Mouse (Mus musculus) ovary, adult 18-20 months (tissue): ENCODE data around the gene Nus1.

Experiments used
- DNase-seq: peaks from one replicate; pipeline ENCODE4 v3.0.0; 2022; ENCODE audit warnings: low spot score, mixed read lengths

Nus1 gene

DNA sequence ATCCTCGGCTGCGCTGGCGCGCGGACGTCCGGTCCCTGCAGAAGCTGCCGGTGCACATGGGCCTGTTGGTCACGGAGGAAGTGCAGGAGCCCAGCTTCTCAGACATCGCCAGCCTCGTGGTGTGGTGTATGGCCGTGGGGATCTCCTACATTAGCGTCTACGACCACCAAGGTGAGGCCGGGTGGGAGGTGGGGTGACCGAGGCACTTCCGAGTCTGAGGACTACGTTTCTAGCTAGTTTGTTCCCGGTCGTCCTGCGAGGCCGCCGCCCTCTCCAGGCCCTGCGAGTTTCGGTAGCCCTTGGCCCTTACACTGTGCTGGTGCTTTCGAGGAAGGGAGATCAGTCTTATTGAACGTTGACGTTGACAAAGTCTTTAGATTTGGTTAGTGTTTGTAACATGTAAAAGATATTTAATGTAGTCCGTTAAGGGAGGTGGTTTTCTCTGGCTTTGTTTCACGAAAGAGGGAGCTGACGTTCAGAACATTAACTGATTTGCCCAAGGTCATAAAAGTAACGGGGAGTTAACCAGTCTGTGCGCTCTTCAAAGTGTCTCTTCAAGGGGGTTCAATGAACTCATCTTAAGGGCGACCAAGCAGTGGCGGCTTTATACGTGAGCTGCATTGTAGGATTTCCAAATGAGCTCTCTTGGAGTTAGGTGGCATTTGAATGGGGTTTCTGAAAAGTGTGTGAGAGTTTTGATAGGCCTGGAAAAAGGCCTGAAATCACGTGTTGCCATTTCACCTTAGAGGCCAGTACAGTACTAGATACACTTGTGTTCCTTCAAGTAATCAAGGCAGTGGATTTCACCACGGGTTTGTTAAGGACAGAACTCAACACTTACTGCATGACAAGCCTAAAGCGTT lies 882 bp downstream of the Nus1 start:
- DNase-seq: no peak

DNA sequence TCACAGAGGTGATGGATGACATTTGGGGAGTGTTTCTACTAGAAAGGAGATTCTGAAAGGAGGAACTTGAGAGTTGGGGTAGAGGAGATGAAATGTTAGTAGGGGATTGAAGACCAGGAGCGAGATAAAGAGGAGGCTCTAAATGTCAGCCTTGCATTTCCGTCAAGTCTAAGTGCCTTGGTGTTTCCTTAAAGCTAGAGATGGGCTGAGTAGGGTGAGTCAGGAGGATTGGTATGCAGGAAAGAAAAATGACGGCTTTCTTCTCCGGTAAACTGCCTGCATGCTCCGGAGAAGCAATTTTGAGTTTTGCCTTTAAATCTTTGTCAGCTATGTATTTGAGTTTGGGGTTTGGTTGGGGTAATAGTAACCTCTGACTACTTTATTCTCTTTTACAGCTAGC lies 1.6 kb downstream of the Nus1 start:
- DNase-seq: no peak

DNA sequence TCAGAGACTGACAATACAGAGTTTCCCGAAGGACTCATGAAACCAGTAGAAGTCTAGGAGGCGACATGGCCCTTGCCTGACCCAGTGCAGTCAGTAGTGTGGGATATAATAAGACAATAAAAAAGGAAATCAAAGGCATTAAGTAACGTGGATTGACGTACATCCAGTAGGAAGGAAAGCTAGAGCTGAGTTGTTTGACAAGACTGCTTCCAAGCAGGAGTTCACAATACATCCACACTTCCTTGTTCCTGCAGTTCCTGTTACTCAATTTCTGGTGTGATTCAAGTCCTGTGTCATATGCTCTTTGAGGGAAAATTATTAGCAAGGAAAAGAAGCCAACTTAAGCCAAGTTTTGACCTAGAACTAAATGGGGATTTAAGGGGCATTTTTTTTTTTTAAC lies 2.1 kb downstream of the Nus1 start:
- DNase-seq: no peak

DNA sequence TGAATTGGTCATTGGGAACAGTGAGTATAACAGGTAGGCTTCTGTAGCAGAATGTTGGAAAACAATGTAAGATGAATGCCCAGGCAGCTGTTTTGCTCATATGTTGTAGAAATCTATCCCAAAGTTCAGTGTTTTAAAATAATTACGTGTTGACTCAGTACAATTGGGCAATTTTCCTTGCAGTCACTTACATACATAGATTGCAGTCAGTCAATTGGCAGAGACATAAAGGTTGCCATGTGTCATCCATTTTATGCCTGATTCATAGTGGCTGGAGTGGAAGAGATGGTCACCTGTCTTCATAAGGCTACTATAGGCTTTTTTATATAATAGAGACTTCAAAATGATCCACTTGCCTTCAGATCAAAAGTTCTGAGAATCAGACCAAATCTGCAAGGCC lies 3.2 kb downstream of the Nus1 start:
- DNase-seq: no peak

DNA sequence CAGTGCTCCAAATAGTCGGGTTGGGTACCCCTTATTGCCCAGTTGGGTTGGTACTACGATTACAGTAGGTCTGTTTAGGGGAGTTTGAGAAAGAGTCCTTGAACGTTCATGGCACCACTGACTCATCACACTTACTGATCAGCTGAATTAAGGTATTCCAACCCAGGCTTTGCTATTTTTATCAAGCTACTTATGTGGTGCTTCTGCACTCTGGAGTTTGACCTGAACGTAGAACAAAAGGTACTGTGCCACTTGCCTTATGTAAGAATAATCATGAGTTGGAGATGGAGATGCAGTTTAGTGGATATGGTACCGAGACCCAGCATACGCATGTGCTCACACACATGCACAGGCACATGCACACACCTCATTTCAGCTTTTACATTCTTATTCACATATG lies 4.4 kb downstream of the Nus1 start:
- DNase-seq: no peak

DNA sequence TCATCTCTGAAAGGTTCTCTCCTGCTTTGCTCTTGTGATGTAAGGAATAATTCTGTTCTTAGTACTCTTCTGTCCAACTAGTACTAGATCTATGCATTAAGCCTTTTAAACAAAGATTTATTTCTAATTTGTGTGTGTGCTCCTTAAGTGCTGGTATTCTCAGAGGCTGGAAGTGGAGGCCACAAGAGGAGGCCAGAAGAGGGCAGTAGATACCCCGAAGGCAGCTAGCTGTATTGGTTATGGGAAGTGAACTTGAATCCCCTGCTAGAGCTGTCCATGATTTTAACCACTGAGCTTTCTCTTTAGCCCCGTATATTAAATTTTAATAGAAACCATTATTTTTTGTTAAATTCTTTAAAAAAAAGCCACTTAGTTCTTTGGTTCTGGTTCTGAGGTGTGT lies 5.8 kb downstream of the Nus1 start:
- DNase-seq: no peak

DNA sequence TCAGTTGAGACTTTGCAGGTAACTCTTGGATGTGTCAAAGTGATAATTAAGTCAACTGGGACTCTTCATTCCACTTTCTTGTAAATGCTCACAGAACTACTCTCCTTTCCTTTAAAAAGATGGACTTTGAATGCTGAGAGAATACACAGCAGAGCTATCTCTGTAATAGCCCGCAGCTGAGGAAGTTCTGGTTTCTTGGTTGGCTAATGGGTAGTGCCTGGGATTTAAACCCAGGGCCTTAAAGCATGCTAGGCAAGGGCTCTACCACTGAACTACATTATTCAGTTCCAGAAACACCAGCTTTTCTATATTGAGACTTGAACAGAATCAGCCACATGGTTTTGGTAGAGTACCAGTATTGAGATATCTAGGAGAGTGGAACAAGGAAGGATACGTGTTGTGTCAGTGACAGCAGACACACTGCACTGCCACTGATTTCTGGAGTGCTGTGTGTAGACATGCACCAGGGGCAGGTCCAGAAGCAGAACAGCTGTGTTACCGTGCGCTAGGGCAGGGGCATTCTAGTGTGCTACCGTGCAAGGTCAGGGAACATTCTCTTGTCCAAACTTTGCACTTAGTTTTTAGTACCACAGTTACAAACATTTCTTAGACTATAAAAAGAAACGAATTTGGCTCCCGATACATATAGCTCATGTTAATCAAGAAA lies 9.1 kb downstream of the Nus1 start:
- no peak for DNase-seq

DNA sequence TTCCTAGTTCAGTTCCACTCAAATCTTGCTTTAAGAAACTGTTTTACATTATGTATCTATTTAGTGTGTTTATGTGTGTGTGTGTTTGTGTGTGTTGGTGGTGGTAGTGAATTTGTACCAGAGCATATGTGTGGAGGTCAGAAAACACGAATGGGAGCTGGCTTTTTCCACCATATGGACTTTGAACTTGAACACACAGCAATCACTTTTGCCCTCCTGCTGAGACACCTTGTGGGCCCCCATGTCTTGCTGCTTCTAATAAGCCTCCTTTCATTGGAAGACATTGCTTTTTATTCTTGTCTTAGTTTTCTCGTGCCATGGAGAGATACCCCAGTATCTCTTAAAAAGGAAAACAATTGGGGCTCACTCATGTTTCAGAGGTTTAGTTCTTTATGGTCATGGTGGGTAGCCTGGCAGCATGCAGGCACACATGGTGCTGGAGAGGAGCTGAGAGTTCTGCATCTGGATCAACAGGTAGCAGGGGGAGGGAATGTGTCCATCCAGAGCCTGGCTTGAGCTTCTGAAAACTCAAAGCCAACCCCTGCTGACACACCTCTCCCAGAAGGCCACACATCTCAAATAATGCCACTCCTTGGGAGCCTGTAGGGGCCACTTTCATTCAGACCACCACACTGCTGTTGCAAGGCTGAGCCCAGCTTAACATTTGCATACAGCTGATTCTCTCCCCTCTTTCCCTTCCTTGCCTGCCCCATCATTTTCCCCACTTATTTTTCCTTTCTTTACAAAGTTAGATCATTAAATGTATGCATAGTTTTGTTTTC lies 10.5 kb downstream of the Nus1 start:
- no peak for DNase-seq

DNA sequence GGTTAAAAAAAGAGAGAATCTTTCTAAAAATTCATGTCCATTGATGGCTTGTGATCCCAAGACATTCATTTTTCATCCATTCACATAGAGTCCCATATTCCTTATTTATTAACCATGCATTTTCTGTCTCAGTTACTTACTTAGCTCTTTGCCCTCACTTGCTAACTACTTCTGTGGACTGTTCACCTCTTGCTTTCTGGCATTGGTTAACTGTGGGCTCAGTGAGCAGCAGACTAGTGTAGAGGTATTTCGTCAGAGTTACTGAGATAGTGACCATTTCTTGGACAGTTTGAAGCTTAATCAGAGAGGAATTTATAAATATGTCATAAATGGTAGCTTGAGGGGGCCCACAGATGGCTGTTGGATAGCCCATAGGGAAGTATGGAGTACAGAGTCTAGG lies 13.6 kb downstream of the Nus1 start:
- DNase-seq: no peak

DNA sequence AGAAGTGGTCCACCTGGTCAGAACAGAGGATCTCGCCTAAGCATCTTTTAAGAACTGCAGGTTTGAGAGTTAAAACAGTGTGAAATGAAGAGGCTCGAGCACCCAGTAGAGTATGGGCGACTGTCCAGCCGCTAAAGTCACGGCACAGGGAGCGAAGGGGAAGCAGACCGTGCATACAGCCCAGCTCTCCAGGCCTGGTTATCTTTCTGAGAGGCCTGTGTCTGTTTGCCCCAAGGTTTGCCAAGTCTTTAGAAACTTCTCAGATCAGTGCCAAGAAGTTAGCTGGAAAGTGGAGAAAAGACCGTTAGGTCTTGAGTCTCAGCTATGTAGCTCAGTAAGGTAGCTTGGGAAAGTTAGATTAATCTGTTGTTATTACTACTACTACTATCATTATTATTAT lies 17.5 kb downstream of the Nus1 start:
- no peak for DNase-seq

DNA sequence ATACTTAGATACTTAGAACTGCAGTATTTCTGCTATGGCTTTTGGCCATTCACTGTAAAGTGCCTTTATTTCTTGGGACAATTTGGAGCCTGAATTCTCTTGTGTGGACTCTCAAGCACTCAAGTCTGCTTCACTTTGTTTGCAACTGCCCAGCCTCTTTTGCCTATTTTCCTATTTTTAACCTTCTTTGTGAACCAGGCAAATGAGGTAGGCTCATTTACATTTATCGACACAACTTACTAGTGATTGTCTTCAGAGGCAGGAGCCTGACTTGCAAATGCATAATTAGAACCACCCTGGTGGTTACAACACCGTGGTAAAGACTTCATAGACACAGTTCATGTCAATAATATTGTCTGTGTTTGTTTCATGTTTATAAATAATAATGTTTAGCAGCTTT lies 43.3 kb downstream of the Nus1 start:
- no peak for DNase-seq

DNA sequence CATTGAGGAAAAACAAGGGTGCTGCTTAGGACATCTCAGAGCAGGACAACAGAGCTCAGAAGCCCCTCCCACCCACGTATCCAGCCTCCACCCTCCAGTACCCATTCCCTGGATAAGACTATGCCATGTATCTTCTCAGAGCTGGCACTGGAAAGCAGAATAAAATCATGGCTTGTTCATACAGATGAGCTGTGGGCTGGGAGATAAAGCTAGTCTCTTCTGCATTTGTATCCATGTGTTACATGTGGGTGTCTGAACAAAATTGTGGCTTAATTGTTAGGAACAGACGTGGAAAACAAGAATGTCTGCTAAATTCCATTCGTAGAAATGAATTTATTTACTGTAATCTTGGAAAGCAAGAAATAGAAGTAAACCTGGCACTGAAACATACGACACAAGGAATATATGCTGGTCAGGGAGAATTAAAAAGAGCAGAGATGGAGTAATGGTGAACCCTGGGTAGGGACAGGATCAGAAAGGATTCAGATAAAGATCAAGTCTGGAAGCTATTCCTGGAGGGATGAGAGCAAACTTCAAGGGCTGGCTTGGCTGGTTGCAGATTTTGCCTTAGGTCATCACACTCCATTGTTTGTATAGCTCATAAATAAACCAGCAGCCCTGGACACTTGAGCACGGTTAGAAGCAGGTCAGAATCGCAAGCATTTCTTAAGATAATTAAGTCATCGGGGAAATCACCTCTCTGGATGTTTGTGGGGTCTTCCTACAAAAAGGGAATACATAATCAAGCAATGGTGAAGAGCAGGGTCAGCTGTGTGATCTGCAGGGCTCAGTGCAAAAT lies 46.8 kb downstream of the Nus1 start:
- DNase-seq: no peak

DNA sequence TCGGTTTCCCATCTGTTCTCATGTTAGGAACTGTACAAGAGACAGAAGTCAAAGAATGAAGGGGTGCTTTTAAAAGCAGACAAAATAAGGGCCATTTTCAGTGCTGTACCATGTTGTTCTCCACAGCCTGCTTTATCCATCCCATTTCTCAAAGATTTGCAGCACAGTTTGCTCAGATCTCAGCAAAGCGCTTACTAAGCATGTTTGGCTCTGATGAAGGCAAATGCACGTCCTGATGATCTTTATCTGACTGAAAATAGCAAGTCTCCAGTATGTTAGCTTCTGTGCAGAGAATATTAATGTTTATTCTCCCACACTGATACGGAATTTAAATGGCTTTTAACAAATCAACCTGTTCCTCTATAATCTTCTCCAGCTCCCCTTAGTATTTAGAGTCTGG lies 54.2 kb downstream of the Nus1 start:
- DNase-seq: no peak
